Mouse (Mus musculus) gastrocnemius, adult 2 months (tissue): ENCODE measurements around the gene Katnal1. TPM values are rescaled to one million over a fixed set of nuclear protein-coding genes. Genes with fewer than 3 reads are reported as not detected.

Experiments
- DNase-seq: peaks from one replicate; pipeline ENCODE4 v3.0.0; 2022
- H3K27ac ChIP-seq: fragments of 200-600 bp; 2 replicates; pipeline ENCODE4 v1.8.1; 2022; ENCODE audit warnings: mild to moderate bottlenecking
- H3K4me3 ChIP-seq: fragments of 200-600 bp; 2 replicates; pipeline ENCODE4 v1.8.1; 2022; ENCODE audit warnings: mild to moderate bottlenecking, moderate library complexity
- CTCF ChIP-seq: fragments of 200-600 bp; IDR thresholded peaks from 2 replicates; pipeline ENCODE4 v1.8.1; 2022; ENCODE audit warnings: antibody characterized with exemption, mild to moderate bottlenecking, moderate library complexity
- intact Hi-C: fragments of 180-260 bp; cut with DNase I; formaldehyde crosslinking; loops from one replicate; pipeline ENCODE4 v1.15.1; 2025
- total RNA-seq, 2 experiments: library from RNA; stranded (reverse); gene quantifications; 2 replicates each; pipeline ENCODE4 v1.2.3; 2021

Katnal1 gene
- total RNA-seq, 2 experiments from 2014 or later: 4.2 to 5.6 TPM

DNA sequence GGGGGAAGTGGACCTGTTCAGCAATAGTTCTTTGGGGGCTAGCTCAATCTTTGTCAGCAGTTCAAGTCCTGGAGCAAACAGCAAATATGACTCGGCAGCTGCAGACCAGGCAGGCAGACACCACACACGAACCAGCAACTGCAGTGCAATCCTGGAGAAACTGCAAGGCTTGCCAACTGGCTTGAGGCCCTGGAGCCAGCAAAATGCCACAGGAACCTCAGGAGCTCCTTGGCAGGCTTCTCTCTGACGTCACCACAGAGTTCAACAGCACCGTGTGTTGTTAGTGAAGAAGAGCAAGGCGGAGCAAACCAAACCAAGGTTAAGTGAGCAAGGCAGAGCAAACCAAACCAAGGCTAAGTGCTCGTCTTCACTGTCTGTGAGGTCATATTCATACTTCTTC lies 79.6 kb downstream of the Katnal1 start:
- Histone ChIP-seq H3K27ac (no peak overlapping the region), H3K4me3 (no peak overlapping the region)
- no peak for TF ChIP-seq CTCF
- no peak for DNase-seq
- intact Hi-C loops: no loop called here

DNA sequence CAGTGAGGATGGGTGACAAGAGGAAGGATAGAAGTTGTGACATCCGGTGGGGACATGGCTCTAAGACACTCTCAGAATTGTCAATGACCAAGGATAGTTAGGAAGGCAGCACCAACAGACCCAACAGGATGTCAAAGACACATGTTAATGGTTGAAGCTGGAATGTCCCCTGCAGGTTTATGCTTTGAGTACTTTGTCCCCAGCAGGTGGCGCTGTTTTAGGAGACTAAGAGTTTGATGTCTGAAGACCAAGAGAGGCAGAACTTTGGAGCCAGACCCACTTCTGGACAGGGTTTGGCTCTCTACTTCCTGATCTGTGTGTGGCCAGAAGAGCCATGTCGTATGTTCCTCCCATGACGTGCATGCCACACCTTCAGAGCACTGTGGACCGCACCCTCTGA lies 82.1 kb downstream of the Katnal1 start:
- intact Hi-C loops: no loop called here
- Histone ChIP-seq H3K4me3 (no peak overlapping the region), H3K27ac (no peak overlapping the region)
- DNase-seq: no peak
- peak; percentile 12; the same call in 1 of the 2 replicates for TF ChIP-seq CTCF

DNA sequence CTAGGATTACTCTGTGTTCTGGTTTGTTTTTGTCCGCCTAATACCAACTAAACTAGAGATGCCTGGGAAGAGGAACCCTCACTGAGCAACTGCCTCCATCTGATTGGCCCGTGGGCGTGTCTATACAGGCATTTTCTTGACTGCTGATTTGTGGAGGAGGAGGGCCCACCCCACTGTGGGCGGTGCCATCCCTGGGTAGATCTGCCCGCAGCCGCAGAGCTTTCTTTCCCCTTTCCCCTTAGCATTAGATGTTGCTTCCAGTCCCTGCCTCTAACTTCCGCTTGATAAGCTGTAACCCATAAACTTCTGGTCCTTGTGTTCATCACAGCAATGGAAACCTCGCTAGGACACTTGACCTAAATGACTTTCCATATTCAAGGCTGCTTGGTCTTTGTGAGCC lies 92.1 kb downstream of the Katnal1 start:
- intact Hi-C loops: no loop called here
- no peak for DNase-seq
- H3K4me3 ChIP-seq: no peak overlapping the region
- H3K27ac ChIP-seq: no peak overlapping the region
- no peak for TF ChIP-seq CTCF

DNA sequence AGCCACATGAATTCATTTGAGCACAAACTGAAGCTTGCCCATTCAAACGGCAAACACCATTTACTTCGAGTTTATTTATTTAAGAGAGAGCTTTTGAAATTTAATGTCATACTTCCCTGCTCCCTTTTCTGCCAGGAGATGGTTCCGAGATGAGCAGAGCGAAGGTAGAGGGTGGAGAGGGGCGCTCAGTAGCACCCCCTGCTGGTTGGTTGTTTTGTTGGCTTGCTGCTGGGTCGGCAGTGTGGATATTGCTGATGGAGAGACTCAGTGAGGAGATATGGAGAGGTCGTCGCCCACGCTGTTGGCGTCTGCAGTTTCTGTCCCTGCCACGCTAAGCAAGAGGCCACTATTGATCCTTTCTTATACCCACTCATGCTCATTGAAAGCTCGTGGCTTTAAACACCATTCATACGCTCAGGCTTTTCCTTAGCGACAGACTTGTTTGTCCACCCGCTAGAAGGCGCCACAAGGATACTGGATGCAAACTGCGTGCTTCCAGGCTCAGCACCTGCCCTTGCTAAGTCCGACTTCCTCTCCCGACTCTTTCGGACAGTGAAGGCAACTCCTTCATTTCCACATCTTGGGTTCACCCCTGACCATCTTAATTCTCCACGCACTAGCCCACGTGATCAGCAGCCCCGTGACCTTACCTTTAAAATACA lies 97.4 kb downstream of the Katnal1 start:
- peak; percentile 92 for TF ChIP-seq CTCF
- Histone ChIP-seq H3K27ac (no peak overlapping the region), H3K4me3 (peak overlapping the region; percentile 66)
- DNase-seq: peak; percentile 78
- intact Hi-C loops: loop anchor here (1.0 kb wide), 1 partner anchor 19 kb away; no protein-coding TSS in a partner anchor

DNA sequence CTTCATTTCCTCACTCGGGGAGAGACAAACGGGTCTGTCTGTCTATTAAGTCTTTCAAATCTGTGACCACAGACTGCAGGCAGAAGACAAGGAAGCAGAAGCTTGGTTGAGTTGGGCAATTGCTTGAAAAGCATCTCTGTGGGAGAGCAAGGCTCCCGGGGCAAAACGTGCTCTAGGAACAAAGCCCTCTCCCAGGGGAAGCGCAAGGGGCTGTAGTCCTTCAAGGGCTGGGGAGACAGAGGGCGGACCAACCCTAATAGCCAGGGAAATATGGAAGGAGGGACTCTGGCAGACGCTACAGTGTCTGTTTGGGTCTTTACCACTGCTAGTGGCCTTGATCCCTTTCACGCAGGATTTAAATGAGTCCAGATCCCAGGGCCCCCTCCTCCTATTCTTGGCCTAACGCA lies 98.0 kb downstream of the Katnal1 start:
- H3K4me3 ChIP-seq: peak overlapping the region; percentile 66
- DNase-seq: no peak
- intact Hi-C loops: loop anchor here (1.0 kb wide), 1 partner anchor 19 kb away; no protein-coding TSS in a partner anchor

DNA sequence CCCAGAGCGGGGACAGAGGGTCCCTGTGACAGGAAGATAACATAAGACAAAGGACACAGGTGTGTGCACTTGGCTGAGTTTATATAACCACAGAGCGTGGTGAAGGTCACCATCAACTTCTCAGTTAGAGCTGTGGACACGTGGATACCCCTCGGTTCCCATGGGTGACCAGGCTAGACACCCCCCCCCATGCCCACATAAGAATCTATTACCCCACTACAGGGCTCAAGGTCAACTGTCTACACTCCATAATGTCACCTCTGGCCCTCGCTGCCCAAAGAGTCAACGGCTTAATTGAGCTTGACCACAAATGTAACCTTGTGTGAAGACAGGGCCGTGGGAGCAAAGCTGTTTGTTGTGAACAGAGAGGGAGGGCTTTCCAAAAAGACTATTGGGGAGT lies 103.4 kb downstream of the Katnal1 start:
- H3K4me3 ChIP-seq: no peak overlapping the region
- DNase-seq: no peak
- intact Hi-C loops: no loop called here
- no peak overlapping the region for H3K27ac ChIP-seq
- no peak for TF ChIP-seq CTCF

More for the DNA sequence above, 98.0 kb downstream of the Katnal1 start:
- H3K27ac ChIP-seq: no peak overlapping the region
- no peak for TF ChIP-seq CTCF

DNA sequence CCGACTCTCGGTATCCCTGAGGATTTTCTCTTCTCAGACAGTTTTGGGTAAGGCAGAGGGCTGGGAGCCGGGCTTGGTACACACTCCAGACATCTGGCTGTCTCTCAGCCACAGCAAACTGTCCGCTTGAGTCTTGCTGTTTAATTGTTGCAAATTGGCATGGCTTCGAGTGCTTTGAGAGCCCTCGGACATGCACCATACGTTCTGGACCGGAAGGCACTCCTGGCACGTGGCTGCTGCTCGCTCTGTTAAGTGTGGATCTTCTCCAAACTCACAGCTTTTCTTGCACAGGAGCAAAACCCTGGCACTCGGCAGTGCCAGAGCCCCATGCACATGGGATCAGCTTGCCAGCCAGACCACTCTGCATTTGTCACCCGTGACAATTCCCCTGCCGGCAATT lies 106.3 kb downstream of the Katnal1 start:
- no peak overlapping the region for H3K27ac ChIP-seq
- TF ChIP-seq CTCF: no peak
- intact Hi-C loops: no loop called here
- no peak overlapping the region for H3K4me3 ChIP-seq
- DNase-seq: no peak

Other genes with a start within 250 kb of the Katnal1 start
- gene Gm42791, start 65.8 kb upstream of the Katnal1 start, total RNA-seq: 1 to 10 TPM; 2.8 to 5.1 TPM